Mouse (Mus musculus): Measurements from ENCODE around the gene Olfr1369-ps1.
"Not testable (repeated sequence)": the region's sequence is repeated elsewhere in the genome, so short reads cannot be mapped to it uniquely, and the experiment has no call there.

Gene Olfr1369-ps1

GRCm38 (mm10) chr13:21111183-21111582 is at the start of gene Olfr1369-ps1:
Olfr1369-ps1 (plus strand) TSS chr13:21111483.
- DNase-seq (ENCODE audit: low read depth): not testable (repeated sequence)

GRCm38 (mm10) chr13:21066021-21066420 is 45.3 kb upstream of the Olfr1369-ps1 start:
- no peak for DNase-seq (ENCODE audit: low read depth)

- no peak for DNase-seq (ENCODE audit: low read depth)
Observed at GRCm38 (mm10) chr13:21074847-21075246, 36.4 kb upstream of the Olfr1369-ps1 start, which contains the start of gene Olfr1370. Olfr1370 (minus strand) TSS chr13:21074947.

- no peak for DNase-seq (ENCODE audit: low read depth)
Observed at GRCm38 (mm10) chr13:21082686-21083085, 28.6 kb upstream of the Olfr1369-ps1 start.

- no peak for DNase-seq (ENCODE audit: low read depth)
Observed at GRCm38 (mm10) chr13:21109759-21110158, 1.5 kb upstream of the Olfr1369-ps1 start.

GRCm38 (mm10) chr13:21110441-21110840 is 842 bp upstream of the Olfr1369-ps1 start:
- DNase-seq (ENCODE audit: low read depth): no peak

GRCm38 (mm10) chr13:21114121-21114520 is 2.8 kb downstream of the Olfr1369-ps1 start:
- no peak for DNase-seq (ENCODE audit: low read depth)

GRCm38 (mm10) chr13:21129339-21129738 is 18.1 kb downstream of the Olfr1369-ps1 start, which contains the start of gene Olfr263:
Olfr263 (plus strand) TSS chr13:21129639.
- DNase-seq (ENCODE audit: low read depth): not testable (repeated sequence)

- no peak for DNase-seq (ENCODE audit: low read depth)
Observed at GRCm38 (mm10) chr13:21142421-21142820, 31.1 kb downstream of the Olfr1369-ps1 start.

- no peak for DNase-seq (ENCODE audit: low read depth)
Observed at GRCm38 (mm10) chr13:21145767-21146166, 34.5 kb downstream of the Olfr1369-ps1 start, which contains the start of gene Olfr1368. Olfr1368 (minus strand) TSS chr13:21145867.

GRCm38 (mm10) chr13:21155888-21156287 is 44.6 kb downstream of the Olfr1369-ps1 start:
- no peak for DNase-seq (ENCODE audit: low read depth)

GRCm38 (mm10) chr13:21158071-21158470 is 46.8 kb downstream of the Olfr1369-ps1 start:
- peak; percentile 12 for DNase-seq (ENCODE audit: low read depth)

- peak; percentile 94 for DNase-seq (ENCODE audit: low read depth)
Observed at GRCm38 (mm10) chr13:21158785-21159474, 47.6 kb downstream of the Olfr1369-ps1 start.

GRCm38 (mm10) chr13:21159475-21159819 is 48.2 kb downstream of the Olfr1369-ps1 start:
- peak; percentile 57 for DNase-seq (ENCODE audit: low read depth)

GRCm38 (mm10) chr13:21160041-21160511 is 48.8 kb downstream of the Olfr1369-ps1 start:
- peak; percentile 42 for DNase-seq (ENCODE audit: low read depth)

GRCm38 (mm10) chr13:21160657-21161590 is 49.6 kb downstream of the Olfr1369-ps1 start:
- DNase-seq (ENCODE audit: low read depth): peak; percentile 96

GRCm38 (mm10) chr13:21161591-21161990 is 50.3 kb downstream of the Olfr1369-ps1 start:
- no peak for DNase-seq (ENCODE audit: low read depth)

GRCm38 (mm10) chr13:21162591-21162990 is 51.3 kb downstream of the Olfr1369-ps1 start:
- no peak for DNase-seq (ENCODE audit: low read depth)

GRCm38 (mm10) chr13:21166936-21167909 is 55.9 kb downstream of the Olfr1369-ps1 start:
- peak; percentile 93 for DNase-seq (ENCODE audit: low read depth)

GRCm38 (mm10) chr13:21167910-21168300 is 56.6 kb downstream of the Olfr1369-ps1 start:
- DNase-seq (ENCODE audit: low read depth): no peak

- DNase-seq (ENCODE audit: low read depth): peak; percentile 68
Observed at GRCm38 (mm10) chr13:21168371-21169011, 57.2 kb downstream of the Olfr1369-ps1 start.

Data from naive thymus-derived CD4-positive, alpha-beta T cell, adult 2 months (primary cell).